Mouse (Mus musculus) layer of hippocampus, adult 18-20 months (tissue): ENCODE results near the gene Cox10. TPM values are rescaled to one million over a fixed set of nuclear protein-coding genes. Genes with fewer than 3 reads are reported as not detected.

Experiments
- DNase-seq, 2 experiments: peaks; one replicate each; pipeline ENCODE4 v3.0.0; 2022; ENCODE audit warnings: low spot score in 2 of 2
- total RNA-seq, 2 experiments: library from RNA; stranded (reverse); gene quantifications; 2 replicates each; pipeline ENCODE4 v1.2.3; 2021

Cox10 gene
- total RNA-seq, 2 experiments from 2014 or later, result 23.4 to 25.8 TPM

DNA sequence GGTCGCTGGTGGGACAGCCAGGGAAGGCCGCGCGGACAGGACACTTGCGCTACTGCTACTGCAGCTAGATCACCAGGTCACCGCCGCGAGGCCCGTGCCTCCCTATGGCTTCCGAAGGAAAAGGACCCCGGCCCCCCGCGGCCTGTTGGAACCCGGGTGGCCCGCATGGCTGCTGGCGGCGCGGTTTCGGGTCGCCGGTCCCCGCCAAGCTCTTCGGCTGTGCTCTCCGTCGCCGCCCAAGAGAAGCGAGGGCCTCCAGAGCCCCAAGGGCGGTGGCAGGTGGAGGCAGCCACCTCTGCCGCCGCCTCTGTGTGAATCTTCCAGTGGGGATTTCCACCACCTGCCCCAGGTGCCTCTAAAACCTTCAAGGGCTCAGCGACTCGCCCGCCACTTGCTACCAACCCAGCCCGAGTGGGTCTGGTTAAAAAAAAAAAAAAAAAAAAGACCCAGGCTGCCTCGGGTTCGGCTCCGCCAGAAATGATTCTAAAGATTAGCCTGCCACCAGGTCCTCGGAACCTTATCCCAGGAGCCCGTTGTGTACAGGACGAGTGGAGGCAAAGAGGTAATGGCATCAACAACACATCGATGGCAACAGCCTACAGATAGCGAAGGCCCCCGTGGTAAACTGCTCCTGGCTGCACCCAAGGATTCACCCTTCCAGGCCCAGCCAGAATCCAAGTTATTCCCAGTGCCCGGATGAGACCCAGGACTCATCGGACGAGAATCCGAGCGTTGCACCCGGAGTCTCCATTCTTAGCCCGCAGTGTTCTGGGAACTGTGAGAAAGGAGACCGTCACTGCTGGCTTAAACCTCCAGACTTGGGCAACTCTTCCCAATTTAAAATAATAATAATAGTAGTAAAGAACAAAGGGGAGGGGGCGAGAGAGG is 159.8 kb downstream of the Cox10 start:
- DNase-seq, result no peak

DNA sequence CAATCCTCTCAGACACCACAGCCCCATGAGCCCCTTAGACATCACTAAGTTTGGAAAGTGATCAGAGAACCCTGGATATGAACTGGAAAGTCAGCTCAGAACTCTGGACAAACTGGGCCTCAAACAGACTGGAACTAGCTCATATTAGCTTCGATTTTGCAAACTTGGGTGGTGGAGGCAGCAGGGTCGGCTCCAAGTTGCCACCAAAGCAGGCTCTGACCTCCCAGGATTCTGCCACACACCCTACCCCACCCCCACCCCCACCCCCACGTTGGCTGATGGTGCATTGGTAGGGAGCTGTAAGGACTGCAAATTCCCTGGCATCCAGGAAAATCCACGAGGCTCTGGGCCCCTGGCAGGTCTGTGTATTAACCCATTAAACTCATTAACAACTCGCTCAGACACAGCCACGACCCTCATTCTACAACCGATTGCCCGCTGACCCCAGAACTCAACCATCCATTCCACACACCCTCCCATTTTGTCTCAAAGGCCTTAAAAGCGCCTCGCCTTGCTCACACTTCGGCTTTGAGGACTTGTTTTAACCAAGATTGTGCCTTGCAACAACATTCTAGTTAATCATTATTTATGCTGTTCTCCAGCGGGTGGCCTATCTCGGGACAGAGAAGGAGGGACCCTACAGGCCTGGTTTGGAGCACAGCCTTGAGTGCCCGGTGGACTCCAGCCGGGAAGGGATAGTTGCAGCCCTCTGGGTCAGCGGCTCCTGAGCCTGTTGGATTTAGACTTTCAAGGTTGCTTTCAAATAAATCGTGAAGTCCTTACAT is 160.8 kb downstream of the Cox10 start:
- no peak for DNase-seq

DNA sequence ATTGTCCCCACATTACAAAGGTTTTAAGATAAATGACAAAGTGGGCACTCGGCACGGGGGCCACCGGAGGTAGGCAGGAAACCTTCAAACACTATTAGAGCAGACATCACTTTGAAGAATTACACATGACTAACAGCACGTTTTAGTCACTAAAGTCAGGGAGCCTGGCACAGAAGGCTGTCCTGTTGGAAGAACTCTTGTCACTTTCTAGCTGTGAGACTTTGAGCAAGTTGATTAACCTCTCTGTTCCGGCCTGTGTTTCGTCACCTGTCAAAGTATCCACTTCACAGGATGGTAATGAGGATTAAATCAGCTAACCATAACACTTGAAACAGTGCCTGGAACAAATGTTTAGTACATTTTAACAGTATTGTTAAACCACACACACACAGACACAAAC is 161.7 kb downstream of the Cox10 start:
- no peak for DNase-seq

DNA sequence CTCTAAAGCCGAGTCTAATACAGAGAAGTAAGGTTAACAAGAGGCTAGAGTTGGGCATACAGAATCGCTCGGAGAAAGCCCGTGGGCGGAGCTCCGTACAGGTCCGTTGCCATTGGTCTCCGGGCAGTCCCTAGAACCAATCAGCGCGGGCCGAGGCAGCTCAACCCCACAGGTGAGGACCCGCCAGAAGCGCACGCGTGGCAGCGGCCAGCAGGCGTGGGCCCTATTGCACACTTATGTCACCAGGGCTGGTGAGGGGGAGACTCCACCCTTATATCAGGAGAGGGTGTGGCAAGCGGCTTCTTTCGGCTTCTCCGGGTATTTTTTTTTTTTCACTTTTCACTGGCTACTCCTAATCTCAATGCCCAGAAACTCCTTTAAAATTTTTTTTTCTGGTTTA is 164.9 kb downstream of the Cox10 start:
- peak in 1 of 2 experiments; percentile 37 for DNase-seq

DNA sequence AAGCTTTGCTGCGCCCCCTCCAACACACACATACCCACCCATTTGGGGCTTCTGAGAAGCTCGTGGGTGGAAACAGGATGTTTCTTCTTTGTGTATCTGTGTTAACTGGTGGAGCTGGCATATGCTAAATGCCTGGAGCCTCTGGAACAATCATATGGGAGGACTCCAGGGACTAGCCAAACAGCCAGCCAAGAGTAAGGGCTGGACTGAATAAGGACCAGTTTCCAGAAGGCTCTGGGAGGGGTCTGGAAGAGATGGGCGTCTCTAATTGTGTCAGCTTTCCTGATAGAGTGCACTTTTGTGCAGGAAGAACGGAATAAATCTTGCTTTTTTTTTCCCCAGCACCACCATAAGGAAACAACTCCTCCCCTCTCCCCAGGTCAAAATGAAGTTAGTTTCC is 165.3 kb downstream of the Cox10 start:
- DNase-seq, result no peak

Other genes starting within 250 kb of the Cox10 start
- gene Hs3st3b1, start 157.2 kb downstream of the Cox10 start, total RNA-seq, result under 1 TPM; 0.67 to 0.71 TPM